Mouse (Mus musculus): ENCODE results near the gene Rer1. TPM values are rescaled to one million over a fixed set of nuclear protein-coding genes. Genes with fewer than 3 reads are reported as not detected.
A peak's percentile ranks its signal among the peaks of the same experiment; 100 is the strongest.

The Rer1 gene
- total RNA-seq, 1 experiment: 161 TPM

- Histone ChIP-seq H3K4me1 (ENCODE audit: control insufficient read depth in 2 of 2, insufficient read depth in 2 of 2, low read length in 2 of 2, poor library complexity in 1 of 2) (peaks cover 3 to 17% of the 10 kb centered on the region in 2 experiments; a peak in 3 of 4 replicates), H3K9ac (ENCODE audit: insufficient read depth, low read depth, low read length, poor library complexity, severe bottlenecking) (no peak overlapping the region), H3K36me3 (ENCODE audit: control insufficient read depth, insufficient read depth, low read length, poor library complexity, severe bottlenecking) (no peaks in the 10 kb centered on the region), H3K4me3 (ENCODE audit: insufficient read depth in 1 of 2, low read depth in 1 of 2, low read length in 2 of 2, poor library complexity in 1 of 2, severe bottlenecking in 1 of 2) (no peak overlapping the region), H3K27ac (ENCODE audit: insufficient read depth, low read depth, low read length, poor library complexity, severe bottlenecking) (no peak overlapping the region), H3K9me3 (ENCODE audit: control insufficient read depth, insufficient read depth, low read depth, low read length) (no peaks in the 10 kb centered on the region)
- peak; percentile 37 for DNase-seq (ENCODE audit: low read depth, low spot score)
- in situ Hi-C loops (cut with MboI; ENCODE audit: low sequenced_read_pairs in 2 of 2, unreplicated experiment in 2 of 2): no loop called here
- TF ChIP-seq MAFK (IDR thresholded peaks at IDR 0.05; ENCODE audit: insufficient read depth, low read depth, low read length) (peak; percentile 80), CHD2 (IDR thresholded peaks at IDR 0.05; ENCODE audit: low read depth, low read length) (no peak)
Measured at GRCm38 (mm10) chr4:155113766-155114410, 27.7 kb upstream of the Rer1 start.

- H3K4me1 ChIP-seq (ENCODE audit: control insufficient read depth in 2 of 2, insufficient read depth in 2 of 2, low read length in 2 of 2, poor library complexity in 1 of 2): peaks cover 0 to 10% of the 10 kb centered on the region in 2 experiments; a peak in 2 of 4 replicates
- no peak overlapping the region for H3K27ac ChIP-seq (ENCODE audit: insufficient read depth, low read depth, low read length, poor library complexity, severe bottlenecking)
- H3K9ac ChIP-seq (ENCODE audit: insufficient read depth, low read depth, low read length, poor library complexity, severe bottlenecking): no peak overlapping the region
- no peak for DNase-seq (ENCODE audit: low read depth, low spot score)
- no peak overlapping the region for H3K4me3 ChIP-seq (ENCODE audit: insufficient read depth in 1 of 2, low read depth in 1 of 2, low read length in 2 of 2, poor library complexity in 1 of 2, severe bottlenecking in 1 of 2)
- TF ChIP-seq ZC3H11A (IDR thresholded peaks at IDR 0.05; ENCODE audit: borderline replicate concordance, low read depth, low read length) (no peak), CHD2 (IDR thresholded peaks at IDR 0.05; ENCODE audit: low read depth, low read length) (no peak), MAFK (IDR thresholded peaks at IDR 0.05; ENCODE audit: insufficient read depth, low read depth, low read length) (no peak), ZNF384 (IDR thresholded peaks at IDR 0.05; ENCODE audit: low read depth, low read length) (no peak), HCFC1 (IDR thresholded peaks at IDR 0.05; ENCODE audit: borderline replicate concordance, insufficient read depth, low read length) (no peak)
- H3K36me3 ChIP-seq (ENCODE audit: control insufficient read depth, insufficient read depth, low read length, poor library complexity, severe bottlenecking): no peaks in the 10 kb centered on the region
- H3K9me3 ChIP-seq (ENCODE audit: control insufficient read depth, insufficient read depth, low read depth, low read length): no peaks in the 10 kb centered on the region
- in situ Hi-C loops (cut with MboI; ENCODE audit: low sequenced_read_pairs in 2 of 2, unreplicated experiment in 2 of 2): no loop called here
Measured at GRCm38 (mm10) chr4:155109471-155109870, 23.3 kb upstream of the Rer1 start.

- Histone ChIP-seq H3K4me1 (ENCODE audit: control insufficient read depth in 2 of 2, insufficient read depth in 2 of 2, low read length in 2 of 2, poor library complexity in 1 of 2) (no peaks in the 10 kb centered on the region), H3K9ac (ENCODE audit: insufficient read depth, low read depth, low read length, poor library complexity, severe bottlenecking) (no peak overlapping the region), H3K9me3 (ENCODE audit: control insufficient read depth, insufficient read depth, low read depth, low read length) (no peaks in the 10 kb centered on the region), H3K27ac (ENCODE audit: insufficient read depth, low read depth, low read length, poor library complexity, severe bottlenecking) (no peak overlapping the region), H3K4me3 (ENCODE audit: insufficient read depth in 1 of 2, low read depth in 1 of 2, low read length in 2 of 2, poor library complexity in 1 of 2, severe bottlenecking in 1 of 2) (no peak overlapping the region), H3K36me3 (ENCODE audit: control insufficient read depth, insufficient read depth, low read length, poor library complexity, severe bottlenecking) (no peaks in the 10 kb centered on the region)
- TF ChIP-seq CHD2 (IDR thresholded peaks at IDR 0.05; ENCODE audit: low read depth, low read length) (no peak), ZC3H11A (IDR thresholded peaks at IDR 0.05; ENCODE audit: borderline replicate concordance, low read depth, low read length) (no peak), HCFC1 (IDR thresholded peaks at IDR 0.05; ENCODE audit: borderline replicate concordance, insufficient read depth, low read length) (no peak), ZNF384 (IDR thresholded peaks at IDR 0.05; ENCODE audit: low read depth, low read length) (no peak), MAFK (IDR thresholded peaks at IDR 0.05; ENCODE audit: insufficient read depth, low read depth, low read length) (no peak)
- no peak for DNase-seq (ENCODE audit: low read depth, low spot score)
- in situ Hi-C loops (cut with MboI; ENCODE audit: low sequenced_read_pairs in 2 of 2, unreplicated experiment in 2 of 2): no loop called here
Measured at GRCm38 (mm10) chr4:155107886-155108285, 21.7 kb upstream of the Rer1 start.

GRCm38 (mm10) chr4:155098572-155098971, 12.4 kb upstream of the Rer1 start:
- no peak for DNase-seq (ENCODE audit: low read depth, low spot score)
- TF ChIP-seq MAFK (IDR thresholded peaks at IDR 0.05; ENCODE audit: insufficient read depth, low read depth, low read length): no peak
- no peak for TF ChIP-seq HCFC1 (IDR thresholded peaks at IDR 0.05; ENCODE audit: borderline replicate concordance, insufficient read depth, low read length)
- no peak for TF ChIP-seq ZC3H11A (IDR thresholded peaks at IDR 0.05; ENCODE audit: borderline replicate concordance, low read depth, low read length)
- no peak for TF ChIP-seq ZNF384 (IDR thresholded peaks at IDR 0.05; ENCODE audit: low read depth, low read length)
- TF ChIP-seq CHD2 (IDR thresholded peaks at IDR 0.05; ENCODE audit: low read depth, low read length): no peak
- Histone ChIP-seq H3K4me3 (ENCODE audit: insufficient read depth in 1 of 2, low read depth in 1 of 2, low read length in 2 of 2, poor library complexity in 1 of 2, severe bottlenecking in 1 of 2) (no peak overlapping the region), H3K27ac (ENCODE audit: insufficient read depth, low read depth, low read length, poor library complexity, severe bottlenecking) (no peak overlapping the region), H3K4me1 (ENCODE audit: control insufficient read depth in 2 of 2, insufficient read depth in 2 of 2, low read length in 2 of 2, poor library complexity in 1 of 2) (peaks cover 0 to 2% of the 10 kb centered on the region in 2 experiments; a peak in 3 of 4 replicates), H3K9ac (ENCODE audit: insufficient read depth, low read depth, low read length, poor library complexity, severe bottlenecking) (no peak overlapping the region), H3K9me3 (ENCODE audit: control insufficient read depth, insufficient read depth, low read depth, low read length) (no peaks in the 10 kb centered on the region), H3K36me3 (ENCODE audit: control insufficient read depth, insufficient read depth, low read length, poor library complexity, severe bottlenecking) (no peaks in the 10 kb centered on the region)
- in situ Hi-C loops (cut with MboI; ENCODE audit: low sequenced_read_pairs in 2 of 2, unreplicated experiment in 2 of 2): no loop called here

All from ES-E14 (cell line).